Mouse (Mus musculus) brain, adult 10 weeks (tissue): ENCODE results near the gene Tspan14. TPM values are rescaled to one million over a fixed set of nuclear protein-coding genes. Genes with fewer than 3 reads are reported as not detected.

ENCODE experiments used
- polyA plus RNA-seq: library from polyadenylated mRNA; stranded (reverse); fragments of 350-450 nt; fragmentation: Illumina TruSeq; extraction: RNeasy Lipid Tissue Mini Kit (QIAGEN cat#74804); gene quantifications from one replicate; pipeline ENCODE4 v1.2.3, GENCODE M21; 2015; ENCODE audit warnings: low read depth, low replicate concordance

Tspan14 gene
- 40.9 TPM for polyA plus RNA-seq

GRCm38 (mm10) chr14:40966392-40966861 lies at the start of gene Tspan14:
Gene Tspan14, minus strand, starts transcription at chr14:40966807.

DNA sequence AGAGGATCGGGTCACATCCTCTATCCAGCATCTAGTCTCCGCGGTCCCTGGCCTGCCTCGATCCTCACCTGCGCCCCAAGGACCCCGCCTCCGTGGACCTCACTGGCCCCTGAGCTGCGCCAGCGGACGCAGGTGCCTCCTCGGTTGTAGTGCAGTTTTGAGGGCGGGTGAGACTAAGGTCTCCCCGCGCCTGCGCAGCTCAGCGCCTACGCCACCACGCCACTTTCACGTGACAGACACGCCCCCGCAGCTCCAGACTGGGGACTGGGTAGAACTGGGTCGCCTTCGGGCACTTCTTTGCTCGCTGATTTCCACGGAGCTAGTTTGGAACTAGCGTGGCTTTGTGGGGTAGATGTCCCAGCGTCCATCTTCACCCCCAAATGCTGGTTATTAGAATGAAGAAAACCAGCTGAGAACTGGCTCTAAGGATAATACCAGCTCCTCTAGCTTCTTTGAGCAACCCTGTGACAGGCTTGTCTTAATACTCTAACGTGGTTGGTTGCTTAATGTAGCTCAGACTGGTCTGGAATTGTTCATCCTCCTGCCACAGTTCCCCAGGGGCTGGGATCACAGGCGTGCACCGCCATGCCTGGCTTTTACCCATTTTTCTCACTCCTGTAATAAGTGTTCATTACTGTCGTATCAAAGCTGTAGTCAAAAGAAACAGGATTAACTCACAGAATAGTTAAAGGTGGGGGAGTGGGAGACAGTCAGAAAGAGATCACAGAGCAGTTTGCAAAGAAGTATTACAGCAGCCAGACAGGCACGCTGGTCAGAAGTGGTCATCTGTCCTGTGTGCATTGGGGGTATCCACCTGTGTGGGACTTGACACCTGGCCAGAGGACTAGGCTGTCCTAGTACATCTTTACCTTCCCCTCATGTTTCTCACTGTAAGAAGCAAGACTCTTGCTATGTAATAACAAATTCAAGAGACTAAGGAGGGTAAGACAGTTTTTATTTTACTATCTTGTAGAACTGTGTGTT lies 47.3 kb upstream of the Tspan14 start, which contains the start of gene Fam213a:
TSS of gene Fam213a (minus strand) at position 159 of the 984 bp plus-strand sequence.

DNA sequence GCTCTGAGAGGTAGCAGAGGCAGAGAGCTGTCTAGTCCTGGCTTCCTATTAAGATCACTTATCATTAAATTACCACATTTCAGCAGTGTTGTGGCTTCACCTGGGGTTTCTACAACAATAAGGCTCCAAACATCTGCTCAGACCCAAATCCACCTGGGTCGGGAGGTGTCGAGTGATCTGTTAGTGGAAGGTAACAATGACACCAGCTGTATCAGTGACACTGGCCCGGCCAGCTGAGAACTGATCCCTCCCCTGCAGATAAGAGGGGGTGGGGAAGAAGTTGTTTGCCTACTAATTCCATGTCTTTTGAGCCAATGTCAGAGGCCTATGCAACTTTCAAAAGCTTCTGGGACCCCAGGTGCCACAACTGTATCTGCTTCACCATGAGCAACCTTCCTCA lies 73.4 kb downstream of the Tspan14 start, which contains the start of gene Sh2d4b:
TSS of gene Sh2d4b (minus strand) at position 71 of the 400 bp plus-strand sequence.

Other genes starting within 250 kb of the Tspan14 start
- 1.3 TPM for gene Sh2d4b, start 73.5 kb downstream of the Tspan14 start, polyA plus RNA-seq
- 189 TPM for gene Fam213a, start 47.0 kb upstream of the Tspan14 start, polyA plus RNA-seq
- 1.5 TPM for gene Dydc2, start 102.4 kb upstream of the Tspan14 start, polyA plus RNA-seq
- gene Dydc1, start 106.1 kb upstream of the Tspan14 start, polyA plus RNA-seq = not detected
- 0.27 TPM for gene Mat1a, start 138.2 kb upstream of the Tspan14 start, polyA plus RNA-seq
- not detected for gene Sftpa1, start 165.0 kb upstream of the Tspan14 start, polyA plus RNA-seq
- not detected for gene Mbl1, start 184.7 kb upstream of the Tspan14 start, polyA plus RNA-seq
- gene Sftpd, start 218.3 kb upstream of the Tspan14 start, polyA plus RNA-seq = not detected